Mouse (Mus musculus) kidney, postnatal 14 days (tissue): Measurements from ENCODE around the gene Serping1.
"Not testable (repeated sequence)": the region's sequence is repeated elsewhere in the genome, so short reads cannot be mapped to it uniquely, and the experiment has no call there.

Experiments
- DNase-seq: peaks from one replicate; pipeline ENCODE4 v3.0.0; 2022; ENCODE audit warnings: mixed read lengths

The Serping1 gene

DNA sequence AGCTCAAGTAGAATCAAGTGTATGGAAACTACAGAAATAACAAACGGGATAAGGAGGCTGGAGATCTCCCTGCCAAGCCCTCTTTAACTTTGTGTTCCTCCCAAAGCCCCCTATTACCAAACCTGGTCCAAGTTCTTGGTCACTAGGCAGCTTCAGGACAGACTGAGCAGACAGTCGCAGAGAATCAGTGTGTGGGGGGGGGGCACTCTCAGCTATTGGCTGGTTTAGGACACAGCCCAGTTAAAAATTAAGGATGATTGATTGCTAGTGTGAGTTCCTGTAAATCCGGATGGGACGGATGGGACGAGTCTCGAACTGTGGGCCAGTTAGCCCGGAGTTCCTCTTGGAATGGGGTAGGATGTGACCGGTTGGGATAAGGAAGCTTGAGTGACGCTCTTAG lies at the start of gene Serping1:
Gene Serping1 (minus strand): TSS at position 204 of the 400 bp plus-strand sequence.
- peak; percentile 23 for DNase-seq

GRCm38 (mm10) chr2:84823237-84823636 lies 48.0 kb upstream of the Serping1 start:
- DNase-seq: no peak

- DNase-seq: no peak
Measured at GRCm38 (mm10) chr2:84822552-84822951, 47.3 kb upstream of the Serping1 start, which contains the start of gene Smtnl1. Gene Smtnl1 (minus strand): TSS chr2:84822652.

- DNase-seq: no peak
Measured at GRCm38 (mm10) chr2:84819861-84820260, 44.6 kb upstream of the Serping1 start.

DNA sequence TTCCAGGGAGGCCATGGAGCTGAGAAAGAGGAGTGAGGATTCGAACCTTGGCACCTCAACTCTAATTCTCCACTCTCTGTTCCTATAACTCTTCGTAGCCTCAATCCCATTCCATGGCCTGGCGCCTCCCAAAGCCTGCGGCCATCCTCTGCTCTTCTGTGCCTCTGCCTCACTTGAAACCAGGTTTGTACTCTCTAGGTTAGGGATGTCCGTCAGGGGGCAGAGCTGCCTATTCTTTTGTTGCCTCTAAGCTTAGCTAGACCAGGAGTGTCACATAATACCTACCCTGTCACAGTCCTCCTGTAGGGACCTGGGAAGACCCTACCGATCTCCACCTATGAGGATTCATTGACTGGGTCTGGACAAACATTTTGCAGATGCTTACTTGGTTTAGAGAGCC lies 37.4 kb upstream of the Serping1 start:
- no peak for DNase-seq

GRCm38 (mm10) chr2:84811880-84812279 lies 36.6 kb upstream of the Serping1 start:
- no peak for DNase-seq

GRCm38 (mm10) chr2:84810886-84811577 lies 35.8 kb upstream of the Serping1 start:
- DNase-seq: peak; percentile 87

- DNase-seq: no peak
Measured at GRCm38 (mm10) chr2:84810526-84810885, 35.3 kb upstream of the Serping1 start.

GRCm38 (mm10) chr2:84809330-84809729 lies 34.1 kb upstream of the Serping1 start:
- DNase-seq: no peak

DNA sequence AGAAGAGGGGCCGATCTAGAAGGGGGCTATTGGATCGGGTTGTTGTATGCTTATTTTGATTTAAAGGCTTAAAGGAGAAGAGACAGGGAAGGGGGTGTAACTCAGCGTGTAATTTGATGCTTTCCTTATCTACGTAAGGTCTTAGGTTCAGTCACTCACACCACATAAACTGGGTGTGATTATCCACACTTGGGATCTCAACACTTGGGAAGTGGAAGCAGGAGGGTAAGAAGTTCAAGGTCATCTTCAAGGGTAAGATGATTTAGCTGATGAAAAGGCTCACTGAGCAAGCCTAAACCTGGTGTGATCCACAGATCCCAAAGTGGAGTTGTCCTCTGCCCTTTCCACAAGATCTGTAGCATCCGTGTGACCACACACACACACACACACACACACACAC lies 31.3 kb upstream of the Serping1 start:
- no peak for DNase-seq

DNA sequence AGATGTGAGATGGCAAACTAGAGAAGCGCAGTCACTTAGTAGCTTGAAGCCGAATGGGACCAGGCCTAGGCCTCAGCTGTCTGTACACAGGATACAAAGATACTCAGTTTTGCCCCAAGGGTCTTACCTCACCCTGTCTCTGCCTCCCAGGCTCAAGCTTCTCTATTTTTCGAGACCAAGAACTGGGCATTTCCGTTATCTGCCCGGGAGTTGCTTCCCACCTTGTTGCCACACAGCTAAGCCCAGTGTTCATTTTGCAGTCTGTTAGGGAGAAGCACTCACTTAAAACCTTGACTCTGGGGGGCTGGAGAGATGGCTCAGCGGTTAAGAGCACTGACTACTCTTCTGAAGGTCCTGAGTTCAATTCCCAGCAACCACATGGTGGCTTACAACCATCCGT lies 28.7 kb upstream of the Serping1 start:
- no peak for DNase-seq

DNA sequence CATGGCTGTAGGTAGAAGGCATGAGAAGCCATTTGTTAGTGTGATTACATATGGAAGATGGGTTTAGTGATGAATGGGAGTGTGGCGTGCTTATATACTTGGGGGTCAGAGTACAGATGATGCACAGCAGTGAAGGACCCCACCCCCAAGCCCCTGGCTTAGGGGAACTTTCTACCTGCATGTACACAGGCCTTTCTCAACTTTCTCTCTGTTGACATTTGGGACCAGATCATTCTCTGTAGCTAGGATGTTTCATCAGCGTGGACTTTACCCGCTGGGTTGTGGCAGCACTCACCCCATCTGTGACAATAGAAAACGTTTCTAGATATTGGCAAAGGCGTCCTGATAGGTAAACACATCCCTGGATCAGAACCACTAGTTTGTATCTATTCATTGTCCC lies 26.0 kb upstream of the Serping1 start:
- DNase-seq: not testable (repeated sequence)

GRCm38 (mm10) chr2:84800304-84800703 lies 25.1 kb upstream of the Serping1 start:
- DNase-seq: no peak

- peak; percentile 81 for DNase-seq
Measured at GRCm38 (mm10) chr2:84799041-84799561, 23.9 kb upstream of the Serping1 start.

DNA sequence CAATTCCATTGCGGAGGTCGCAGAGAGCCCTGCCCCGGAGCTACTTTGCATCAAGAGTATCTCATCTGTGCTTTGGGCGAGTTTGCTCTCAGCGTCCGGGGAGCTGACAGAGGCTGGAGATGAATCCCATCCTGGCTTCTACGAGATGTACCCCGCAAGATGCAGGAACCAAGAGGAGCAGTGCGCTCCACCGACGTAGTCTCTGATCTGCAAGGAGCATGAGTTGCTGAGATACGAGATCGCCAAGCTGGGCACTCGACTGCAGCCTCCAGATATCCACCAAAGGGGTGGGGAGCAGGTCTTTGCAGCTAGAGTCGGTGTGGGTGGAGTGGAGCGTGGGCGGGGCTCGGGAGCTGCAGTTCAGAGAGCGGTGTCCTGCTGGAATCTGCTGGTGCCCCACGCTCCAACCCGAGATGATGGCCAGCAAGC lies 23.3 kb upstream of the Serping1 start, which contains the start of gene Ube2l6:
Gene Ube2l6 (plus strand): TSS at position 336 of the 429 bp plus-strand sequence.
- DNase-seq: peak; percentile 78

DNA sequence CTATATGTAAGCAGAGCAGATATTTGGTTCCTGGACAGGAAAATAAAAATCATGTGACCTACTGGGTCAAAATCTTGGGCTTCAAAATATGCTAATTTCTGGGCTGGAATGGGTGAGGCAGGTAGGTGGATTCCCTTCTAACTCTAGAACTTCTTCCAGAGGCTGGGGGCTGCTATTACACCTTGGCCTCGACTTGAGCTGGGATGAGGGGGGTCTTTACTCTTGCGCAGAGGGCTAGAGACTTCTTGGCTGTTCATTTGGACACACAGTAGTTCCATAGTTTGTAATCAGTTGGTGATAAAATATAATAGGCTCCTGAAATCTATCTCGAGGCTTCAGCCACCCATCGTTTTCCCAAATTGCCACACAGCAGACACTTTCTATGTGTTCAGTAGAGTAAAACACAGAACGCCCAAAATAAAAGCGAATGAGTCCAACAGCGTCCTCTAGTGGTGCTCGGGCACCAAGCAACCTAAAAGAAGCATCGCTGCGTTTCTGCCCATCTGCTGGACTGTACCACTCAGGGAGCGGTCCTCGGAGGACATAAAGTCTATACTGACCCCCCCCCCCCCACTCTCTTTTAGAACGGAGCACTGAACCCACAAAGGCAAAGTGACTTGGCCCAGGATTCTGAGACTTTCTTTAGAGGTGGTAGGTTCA lies 22.7 kb upstream of the Serping1 start:
- DNase-seq: peak; percentile 80

GRCm38 (mm10) chr2:84793871-84794270 lies 18.6 kb upstream of the Serping1 start:
- no peak for DNase-seq

- DNase-seq: no peak
Measured at GRCm38 (mm10) chr2:84793154-84793553, 17.9 kb upstream of the Serping1 start.

GRCm38 (mm10) chr2:84792516-84792915 lies 17.3 kb upstream of the Serping1 start:
- no peak for DNase-seq

- DNase-seq: no peak
Measured at GRCm38 (mm10) chr2:84790418-84790817, 15.2 kb upstream of the Serping1 start.

DNA sequence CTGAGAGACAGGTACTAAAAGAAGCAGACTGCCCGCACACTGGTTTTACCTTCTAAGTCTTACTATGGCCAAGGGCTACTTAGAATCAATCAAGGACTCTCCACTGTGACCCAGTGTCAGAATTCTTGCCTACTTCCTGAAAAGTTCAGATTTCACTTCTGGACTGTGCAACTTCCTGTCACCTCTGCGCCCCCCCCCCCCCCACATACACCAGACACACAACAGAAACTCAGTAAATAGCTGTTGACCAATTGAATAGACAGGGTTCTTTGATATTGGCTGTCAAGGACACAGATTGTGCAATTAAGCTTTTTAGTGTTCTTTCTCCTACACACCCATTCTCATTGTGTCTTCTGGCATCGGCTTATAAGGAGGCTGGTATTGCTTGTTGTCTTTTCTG lies 13.1 kb upstream of the Serping1 start:
- no peak for DNase-seq

GRCm38 (mm10) chr2:84783840-84784566 lies 8.8 kb upstream of the Serping1 start:
- peak; percentile 28 for DNase-seq

DNA sequence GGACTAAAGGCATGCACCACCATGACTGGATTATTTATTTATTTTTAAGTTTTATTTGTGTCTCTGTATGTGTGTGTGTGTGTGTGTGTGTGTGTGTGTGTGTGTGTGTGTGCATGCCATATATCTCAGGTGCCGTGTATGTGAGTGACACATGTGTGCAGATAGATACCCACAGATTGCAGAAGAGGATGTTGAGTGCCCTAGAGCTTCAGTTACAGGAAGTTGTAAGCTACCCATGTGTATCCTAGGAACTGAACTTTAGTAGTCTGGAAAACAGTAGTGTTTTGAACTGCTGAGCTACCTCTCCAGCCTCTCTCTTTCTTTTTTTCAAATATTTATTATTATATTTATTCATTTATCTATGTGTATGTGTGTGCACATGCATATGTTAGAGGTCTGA lies 8.1 kb upstream of the Serping1 start:
- DNase-seq: no peak
